Mouse (Mus musculus) lung, adult 2 months (tissue): ENCODE results near the gene Ap3s2.

ENCODE experiments used
- CTCF ChIP-seq: fragments of 200-500 bp; IDR thresholded peaks from 2 replicates; pipeline ENCODE4 v1.5.1; 2011; ENCODE audit warnings: mild to moderate bottlenecking, low read length, control low read depth; ENCODE audit not compliant: insufficient read depth
- POLR2A ChIP-seq: fragments of 200-500 bp; IDR thresholded peaks from 2 replicates; pipeline ENCODE4 v1.6.1; 2011; ENCODE audit warnings: low read depth, mild to moderate bottlenecking, control low read depth, low read length, borderline replicate concordance; ENCODE audit errors: extremely low read depth

GRCm38 (mm10) chr7:79831585-79831984, 88.9 kb downstream of the Ap3s2 start:
- TF ChIP-seq POLR2A (no peak), CTCF (no peak)
